Mouse (Mus musculus) granulocyte monocyte progenitor cell, adult 5-6 weeks (primary cell): ENCODE data around the gene Tmem72. TPM values are rescaled to one million over a fixed set of nuclear protein-coding genes. Genes with fewer than 3 reads are reported as not detected.

Experiments
- ATAC-seq: replicated peaks from 2 replicates; pipeline ENCODE4 v1.8.0; 2016; ENCODE audit warnings: mild to moderate bottlenecking, moderate TSS enrichment, inconsistent platforms; ENCODE audit not compliant: poor library complexity, severe bottlenecking
- total RNA-seq, 2 experiments: library from RNA; stranded (forward) in 1 of 2; stranded (reverse) in 1 of 2; fragments of 200-712, 200-1000 nt in 1 of 2; fragments of >200 nt in 1 of 2; fragmentation: Nextera tagmentation in 1 of 2; gene quantifications; 2 replicates each; pipeline ENCODE4 v1.2.3; 2014 to 2017

Tmem72 gene
- total RNA-seq, 2 experiments from 2014 or later: under 0.01 to 0.24 TPM

DNA sequence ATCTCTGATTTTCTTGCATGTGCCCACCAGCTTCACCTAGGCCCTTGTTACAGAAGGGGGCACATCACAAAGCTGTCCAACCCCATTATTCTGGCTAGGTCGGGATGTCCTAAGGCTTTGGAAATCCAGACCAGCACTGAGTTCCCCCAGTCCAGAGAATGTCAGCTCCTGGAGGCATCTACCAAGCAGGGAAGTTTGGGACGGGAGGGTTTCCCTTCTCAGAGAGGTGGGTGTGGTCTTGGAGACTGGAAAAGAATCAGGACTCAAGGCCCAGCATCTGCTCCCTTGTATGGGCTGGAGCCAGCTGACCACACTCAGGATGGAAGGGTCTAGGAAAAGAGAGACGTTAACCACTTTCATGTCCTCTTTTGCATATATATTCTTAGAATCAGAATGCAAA lies 63.5 kb downstream of the Tmem72 start:
- ATAC-seq: no peak

DNA sequence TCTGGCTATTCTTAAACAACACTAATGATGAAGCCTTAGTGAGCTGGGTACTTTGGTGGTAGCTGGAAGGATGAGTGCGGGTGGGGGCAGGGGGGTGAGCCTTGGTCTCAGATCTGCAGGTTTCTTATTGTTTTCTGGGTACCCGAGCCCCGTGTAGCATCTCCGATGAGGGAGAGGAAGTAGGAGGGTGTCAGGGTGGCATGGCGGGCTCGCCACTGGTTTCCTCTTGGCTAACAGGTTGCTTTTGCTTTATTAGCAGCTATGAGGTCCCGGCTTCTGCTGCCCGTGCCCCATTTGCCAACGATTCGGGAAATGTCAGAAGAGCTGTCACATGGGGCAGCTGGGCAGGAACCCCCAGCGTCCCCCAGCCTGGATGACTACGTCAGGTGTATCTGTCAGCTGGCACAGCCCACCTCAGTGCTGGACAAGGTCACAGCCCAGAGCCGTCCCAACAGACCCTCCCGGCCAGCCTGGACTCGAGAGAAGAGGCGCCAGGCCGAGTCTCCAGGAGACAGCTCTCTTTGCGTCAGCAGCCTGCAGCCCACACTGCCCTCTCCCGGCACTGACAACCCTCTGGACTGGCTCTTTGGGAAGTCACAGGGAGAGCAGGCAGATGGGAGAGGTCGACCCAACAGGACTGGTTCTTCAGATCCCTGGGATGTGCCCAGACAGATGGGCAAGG lies 65.1 kb downstream of the Tmem72 start:
- peak; percentile 47 for ATAC-seq

DNA sequence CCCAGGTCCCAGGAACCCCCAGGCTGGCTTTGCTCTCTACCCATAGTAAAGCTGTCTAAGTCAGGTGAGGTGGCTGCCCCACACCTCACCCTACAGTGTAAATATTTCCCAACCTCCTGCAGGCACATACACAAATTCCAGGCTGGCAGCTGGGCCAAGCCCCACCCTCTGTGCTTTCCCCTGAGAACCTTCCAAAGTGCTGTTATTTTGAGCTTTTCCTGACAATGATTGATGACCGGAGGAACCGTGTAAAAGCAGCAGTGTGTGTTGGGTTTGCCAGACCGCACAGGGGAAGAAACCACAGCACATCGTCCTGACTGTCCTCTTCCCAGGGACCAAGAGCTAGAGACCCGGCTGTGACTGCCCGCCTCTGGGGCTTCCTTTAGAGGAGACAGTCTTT lies 66.3 kb downstream of the Tmem72 start, which contains the start of gene Depp1:
Gene Depp1 (plus strand): TSS at position 204 of the 400 bp plus-strand sequence.
- ATAC-seq: peak; percentile 11; the same call in 1 of the 2 replicates

DNA sequence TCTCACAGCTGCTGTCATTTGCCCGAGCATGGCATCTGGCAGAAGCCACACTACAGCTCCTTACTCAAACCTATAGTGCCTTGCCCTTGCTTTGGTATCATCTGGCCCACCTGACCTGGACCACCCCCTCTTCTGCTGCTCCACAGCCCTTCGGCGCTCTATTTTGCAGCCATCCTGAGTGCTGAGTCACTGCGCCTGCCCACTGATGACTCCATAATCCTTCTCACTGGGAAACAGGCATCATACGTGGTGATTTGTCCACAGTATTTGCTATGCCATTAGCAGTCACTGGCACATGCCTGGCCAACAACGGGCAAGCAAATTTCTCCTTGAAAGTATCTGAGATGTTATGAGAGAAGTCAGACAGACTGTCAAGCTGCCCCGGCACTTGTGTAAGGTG lies 66.9 kb downstream of the Tmem72 start:
- no peak for ATAC-seq

GRCm38 (mm10) chr6:116647763-116648162 lies 69.0 kb downstream of the Tmem72 start:
- no peak for ATAC-seq

- ATAC-seq: no peak
These were observed 72.4 kb downstream of the Tmem72 start for GRCm38 (mm10) chr6:116644335-116644734.

DNA sequence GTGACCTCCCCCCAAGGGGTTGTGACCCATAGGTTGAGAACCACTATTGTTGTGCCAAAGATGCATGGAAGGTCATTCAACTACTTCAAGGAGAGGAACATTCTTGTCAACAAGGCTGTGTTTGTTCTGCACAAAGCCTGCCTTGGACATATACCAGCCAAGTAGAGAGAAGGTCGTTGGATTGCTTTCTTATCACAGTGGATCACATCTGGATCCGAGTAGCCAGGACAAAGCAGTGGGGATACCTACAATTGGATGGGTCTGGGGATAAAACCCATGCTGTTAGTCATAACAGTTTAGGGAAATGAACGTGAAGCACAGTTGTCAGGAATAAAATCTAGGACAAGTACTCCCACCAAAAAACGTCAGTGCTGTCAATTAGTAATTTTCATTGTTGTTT lies 72.8 kb downstream of the Tmem72 start:
- ATAC-seq: no peak

- ATAC-seq: no peak
These were observed 73.8 kb downstream of the Tmem72 start for GRCm38 (mm10) chr6:116642942-116643341.

DNA sequence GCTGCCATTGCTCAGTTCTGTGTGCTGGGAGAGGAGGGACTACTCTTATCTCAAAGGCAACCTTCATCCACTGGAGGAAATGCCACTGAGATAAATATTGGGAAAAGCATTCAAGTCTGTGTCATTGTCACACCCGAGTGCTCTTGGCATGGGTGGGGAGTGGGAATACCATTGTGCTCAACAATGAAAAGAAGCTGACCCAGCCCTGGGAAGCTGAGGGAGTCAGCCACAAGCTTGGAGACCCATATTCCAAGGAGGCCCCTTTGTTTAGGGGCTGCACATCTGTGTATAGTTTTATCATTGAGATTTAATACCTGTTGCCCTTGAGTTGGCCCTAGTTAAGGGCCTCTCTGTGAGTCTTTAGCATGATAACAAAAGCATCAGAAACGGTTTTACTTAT lies 77.0 kb downstream of the Tmem72 start:
- ATAC-seq: no peak

DNA sequence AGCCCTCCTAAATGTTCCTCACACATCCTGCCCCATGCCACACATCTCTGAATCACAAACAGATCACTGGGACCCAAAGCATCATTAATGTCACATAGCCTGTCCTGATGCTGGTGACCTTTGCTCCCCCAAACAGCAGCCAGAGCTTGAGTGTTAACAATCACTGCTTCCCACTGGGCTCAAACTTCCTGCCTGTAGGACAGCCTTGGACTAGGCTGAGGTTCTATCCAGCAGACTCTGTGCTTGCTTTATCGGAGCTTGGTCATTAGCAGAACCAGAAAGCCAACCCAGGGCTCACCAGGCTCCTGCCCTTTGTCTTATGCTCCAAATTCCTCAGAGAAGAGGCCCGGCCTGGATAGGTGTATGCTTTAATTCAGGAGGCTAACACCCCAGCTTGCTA lies 77.8 kb downstream of the Tmem72 start:
- ATAC-seq: no peak

GRCm38 (mm10) chr6:116637496-116637895 lies 79.2 kb downstream of the Tmem72 start:
- ATAC-seq: no peak

DNA sequence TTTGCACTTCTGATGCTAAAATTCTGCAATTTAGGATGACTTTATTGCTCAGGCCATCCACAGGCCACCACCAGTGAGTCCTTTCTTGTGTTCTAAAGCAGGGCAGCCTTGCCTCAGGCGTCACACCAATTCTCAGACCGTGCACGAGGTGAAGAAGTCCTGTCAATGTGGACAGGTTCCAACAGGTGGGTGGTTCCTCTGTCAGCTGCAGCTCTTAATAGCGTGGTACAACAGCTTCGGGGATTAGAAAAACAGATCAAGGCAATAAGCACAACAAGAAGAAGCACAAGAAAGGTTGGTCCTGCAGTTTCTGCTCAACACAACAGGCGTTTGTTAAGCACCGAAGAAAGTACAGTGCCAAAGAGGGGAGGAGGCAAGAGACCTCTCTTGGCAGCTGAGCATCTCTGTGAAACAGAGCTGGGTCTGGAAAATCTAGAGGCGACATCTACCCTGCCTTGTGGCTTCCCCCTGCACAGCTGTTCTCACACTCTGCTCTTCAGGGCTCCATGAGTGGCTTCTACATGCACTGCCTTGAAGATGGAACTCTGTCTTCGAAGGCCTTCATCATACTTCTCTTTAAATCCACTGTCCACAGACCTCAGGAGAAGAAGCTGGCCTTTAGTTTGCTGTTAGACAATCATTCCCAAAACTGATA lies 80.0 kb downstream of the Tmem72 start:
- no peak for ATAC-seq

DNA sequence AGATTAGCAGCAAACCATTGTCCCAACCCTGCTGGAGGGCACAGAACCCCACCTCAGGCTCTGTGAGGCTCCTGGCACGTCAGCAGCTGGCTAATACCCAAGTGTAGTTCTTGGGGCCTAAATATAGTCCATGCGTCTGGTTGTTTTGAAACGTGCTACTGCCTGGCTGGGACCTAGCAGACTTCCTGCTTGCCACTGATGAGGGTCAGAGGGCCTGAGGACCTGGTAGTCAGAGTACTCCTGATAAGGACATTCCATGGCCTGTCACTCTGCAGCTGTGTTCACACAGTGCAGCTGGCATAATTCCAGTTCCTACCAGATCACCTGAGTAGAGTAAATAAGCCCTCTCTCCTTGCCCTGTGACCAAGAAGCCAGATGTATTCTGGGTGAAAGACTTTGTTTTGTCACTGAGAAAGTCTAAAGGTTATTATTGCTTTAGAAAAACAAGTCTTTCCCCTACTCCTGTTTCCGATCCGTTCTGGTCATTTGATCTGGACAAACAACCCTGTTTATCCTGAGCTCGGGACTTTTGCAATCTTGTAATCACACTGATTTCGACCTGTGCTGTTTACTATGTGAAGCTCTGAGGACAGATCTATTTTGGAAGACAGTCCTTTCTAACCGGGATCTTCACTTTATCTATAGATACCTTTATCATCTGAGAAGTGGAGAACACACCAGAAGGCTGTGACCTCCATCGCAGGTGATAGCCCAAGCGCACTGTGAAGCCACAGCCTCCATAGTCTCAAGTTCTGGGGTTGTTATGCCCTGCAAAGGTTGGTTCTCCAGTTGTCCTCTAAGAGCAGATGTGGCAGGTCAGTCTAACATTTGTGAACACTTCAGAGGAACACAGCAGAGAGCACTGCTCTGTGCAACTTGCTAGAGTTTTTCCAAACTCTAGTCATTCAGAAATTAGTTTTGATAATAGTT lies 81.2 kb downstream of the Tmem72 start:
- no peak for ATAC-seq

- ATAC-seq: no peak
These were observed 82.7 kb downstream of the Tmem72 start for GRCm38 (mm10) chr6:116633741-116634695.

DNA sequence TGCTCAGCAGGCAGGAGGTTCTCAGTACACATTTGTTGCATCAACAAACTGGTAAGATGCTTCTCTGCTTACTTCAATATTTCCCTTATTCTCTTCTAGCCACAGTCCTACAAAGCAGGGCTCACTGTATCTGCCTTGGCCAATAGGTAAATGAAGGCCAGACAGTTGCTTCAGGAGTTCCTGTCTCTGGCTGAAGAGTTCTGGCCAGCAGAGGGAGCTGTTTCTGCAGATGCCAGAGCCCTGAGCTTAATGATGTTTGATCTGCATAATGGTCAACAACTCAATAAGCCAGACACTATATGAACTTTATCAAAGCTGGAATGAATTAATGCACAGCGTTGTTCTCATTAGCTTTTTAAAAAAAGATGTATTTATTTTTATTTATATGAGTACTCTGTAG lies 84.6 kb downstream of the Tmem72 start:
- ATAC-seq: peak; percentile 47

DNA sequence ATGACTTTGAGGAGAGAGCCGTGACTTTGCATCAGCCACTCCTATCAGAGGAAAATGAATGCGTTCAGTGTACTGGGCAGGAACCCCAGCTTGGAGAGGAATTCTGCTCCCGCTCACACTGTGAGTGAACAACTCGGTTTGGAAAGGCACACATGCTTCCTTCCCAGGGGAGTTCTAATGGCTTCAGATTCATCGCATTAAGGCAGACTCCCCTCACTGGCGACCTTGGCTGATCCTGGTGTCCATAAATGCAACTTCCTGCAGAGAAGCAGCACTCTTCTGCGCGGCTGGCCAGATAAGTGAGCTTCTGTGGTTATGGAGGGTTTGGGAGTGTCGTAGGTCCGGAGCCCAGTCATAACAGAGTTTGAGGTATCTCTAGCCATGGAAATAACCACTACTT lies 86.9 kb downstream of the Tmem72 start:
- no peak for ATAC-seq
